Mouse (Mus musculus) 3134 (cell line): ENCODE data around the gene 9230112D13Rik.

Source experiments
- DNase-seq: peaks from one replicate; pipeline ENCODE4 v3.0.0-alpha.2; 2011; ENCODE audit warnings: low spot score; ENCODE audit not compliant: insufficient read length; ENCODE audit errors: extremely low read depth

The 9230112D13Rik gene

DNA sequence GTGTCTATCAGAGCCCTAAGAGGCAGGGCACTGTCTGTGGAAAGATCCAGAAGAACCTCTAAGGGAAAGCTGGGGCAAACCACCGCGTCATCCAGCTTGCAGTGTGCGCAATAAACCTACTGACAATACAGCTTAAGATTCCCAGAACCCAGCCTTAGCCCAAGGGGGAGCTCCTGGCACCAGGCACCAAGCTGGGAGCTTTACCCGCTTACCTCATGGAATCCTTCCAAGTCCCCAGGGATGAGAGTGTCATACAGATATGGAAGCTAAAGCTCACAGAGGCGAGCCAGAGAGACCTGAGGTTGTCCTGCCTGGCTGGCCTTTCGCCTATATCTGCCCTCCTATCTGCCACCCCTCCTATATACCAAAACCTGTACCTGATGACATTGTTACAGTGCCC lies 21.0 kb upstream of the 9230112D13Rik start:
- DNase-seq: no peak

DNA sequence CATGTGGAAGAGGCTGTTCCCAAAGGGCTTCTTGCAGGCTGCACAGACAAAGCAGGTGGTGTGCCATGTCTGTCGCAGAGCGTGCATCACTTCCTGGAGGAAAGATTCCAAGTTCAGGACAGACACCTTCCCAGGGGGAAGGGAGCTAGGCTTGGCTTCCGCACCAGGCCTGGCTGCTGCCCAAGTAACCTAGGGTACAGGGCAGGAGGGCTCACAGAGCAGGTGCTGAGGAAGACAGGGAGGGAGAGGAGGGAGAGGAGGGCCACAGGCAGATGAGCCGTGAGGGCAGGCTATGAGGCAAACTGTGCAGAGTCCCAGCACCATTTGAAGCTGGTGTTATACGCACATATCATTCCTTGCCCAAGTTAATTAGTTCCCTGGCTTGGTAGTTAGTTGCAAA lies 19.3 kb upstream of the 9230112D13Rik start:
- DNase-seq: no peak

- no peak for DNase-seq
Measured at GRCm38 (mm10) chr14:34540685-34541162, 18.1 kb upstream of the 9230112D13Rik start.

GRCm38 (mm10) chr14:34535883-34536282 lies 13.3 kb upstream of the 9230112D13Rik start:
- no peak for DNase-seq

GRCm38 (mm10) chr14:34533537-34533936 lies 10.9 kb upstream of the 9230112D13Rik start:
- no peak for DNase-seq

DNA sequence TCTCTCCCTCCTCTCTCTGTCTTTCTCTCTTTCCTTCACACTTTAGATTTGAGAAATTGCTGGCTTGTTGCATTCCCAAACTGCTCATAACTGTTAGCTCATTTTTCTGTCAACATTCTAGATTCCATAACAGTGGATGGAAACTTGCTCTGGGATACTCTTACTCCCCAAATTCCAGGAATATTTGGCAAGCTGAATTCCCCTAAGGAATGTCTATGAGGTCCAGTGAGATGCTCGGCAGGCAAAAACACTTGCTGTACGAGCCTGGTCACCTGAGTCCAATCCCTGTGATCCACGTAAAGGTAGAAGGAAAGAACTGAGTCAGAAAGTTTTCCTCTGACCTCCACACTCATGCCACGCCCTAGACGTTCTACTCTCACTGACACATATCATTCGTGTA lies 9.9 kb upstream of the 9230112D13Rik start:
- DNase-seq: peak; percentile 25

DNA sequence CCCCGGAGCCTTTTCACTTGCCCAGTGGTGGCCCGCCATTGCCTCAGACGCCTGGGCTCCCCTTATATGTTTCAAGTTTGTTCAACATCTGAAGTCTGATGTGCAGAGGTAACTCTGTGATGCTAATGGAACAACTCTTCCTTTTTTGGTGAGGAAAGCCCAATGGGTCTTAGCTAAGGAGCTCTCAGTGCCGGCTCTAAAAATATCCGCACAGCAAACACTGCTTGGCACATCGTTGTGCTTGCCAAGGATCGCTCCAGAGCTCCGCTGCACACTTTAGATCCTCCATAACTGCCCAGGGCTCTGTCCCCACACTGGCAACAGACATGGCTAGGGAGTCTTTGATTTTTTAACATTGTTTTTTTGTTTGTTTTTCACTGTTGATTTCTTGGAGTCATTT lies 6.2 kb upstream of the 9230112D13Rik start:
- DNase-seq: no peak

DNA sequence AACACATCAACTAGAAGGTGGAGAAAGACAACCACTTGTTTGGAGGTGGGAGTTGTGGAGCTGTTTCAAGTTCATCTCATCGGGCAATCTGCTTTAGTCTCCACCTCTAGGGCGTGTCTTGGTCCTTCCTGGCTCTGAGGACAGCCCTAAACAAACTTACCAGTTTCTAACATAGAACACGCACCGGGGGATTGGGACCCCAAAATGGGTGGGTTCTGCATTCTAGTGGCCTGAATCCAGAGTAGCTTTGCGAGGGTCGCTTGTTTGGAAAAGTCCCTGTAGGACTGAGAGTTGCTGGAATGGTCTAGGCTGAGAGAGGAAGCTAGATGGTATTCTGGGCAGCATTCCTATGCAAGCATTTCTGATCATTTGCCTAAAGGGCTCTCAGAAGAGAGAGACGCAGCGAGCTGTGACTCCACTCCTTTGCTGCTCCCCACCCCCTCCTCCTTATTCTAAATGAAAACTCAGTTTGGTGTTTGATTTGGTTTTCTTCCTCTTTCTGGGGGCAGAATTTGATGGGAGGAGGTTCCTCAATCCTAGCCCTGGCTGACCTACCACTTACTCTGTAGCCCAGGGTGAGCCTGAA lies 4.5 kb downstream of the 9230112D13Rik start:
- DNase-seq: no peak

DNA sequence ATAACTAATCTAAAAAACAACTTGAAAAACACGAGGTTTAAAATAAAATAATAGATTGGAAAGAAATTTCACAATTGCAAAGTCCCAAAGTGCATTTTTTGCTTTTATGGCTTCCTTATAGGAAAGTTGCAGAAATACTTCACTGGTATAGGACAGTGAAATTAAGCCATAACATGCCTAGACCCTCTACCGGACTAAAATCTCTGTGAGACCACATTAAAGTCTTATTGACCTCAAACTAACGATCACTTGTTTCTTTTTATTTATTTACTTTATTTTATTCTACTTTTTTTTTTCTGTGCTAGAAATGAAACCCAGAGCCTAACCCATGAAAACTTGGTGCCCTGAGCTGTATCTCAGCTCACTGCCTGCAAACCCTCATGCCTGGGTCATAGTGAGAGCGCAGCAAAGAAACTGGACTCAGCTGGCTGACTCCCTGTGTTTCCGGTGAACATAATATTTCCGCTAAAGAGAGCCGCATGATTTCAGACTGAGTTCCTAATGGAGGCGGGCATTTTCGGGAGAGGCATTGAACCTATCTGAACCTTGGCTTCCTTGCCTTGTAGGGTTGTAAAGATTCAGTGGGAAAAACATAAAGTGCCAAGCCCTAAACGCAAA lies 5.5 kb downstream of the 9230112D13Rik start:
- DNase-seq: no peak

DNA sequence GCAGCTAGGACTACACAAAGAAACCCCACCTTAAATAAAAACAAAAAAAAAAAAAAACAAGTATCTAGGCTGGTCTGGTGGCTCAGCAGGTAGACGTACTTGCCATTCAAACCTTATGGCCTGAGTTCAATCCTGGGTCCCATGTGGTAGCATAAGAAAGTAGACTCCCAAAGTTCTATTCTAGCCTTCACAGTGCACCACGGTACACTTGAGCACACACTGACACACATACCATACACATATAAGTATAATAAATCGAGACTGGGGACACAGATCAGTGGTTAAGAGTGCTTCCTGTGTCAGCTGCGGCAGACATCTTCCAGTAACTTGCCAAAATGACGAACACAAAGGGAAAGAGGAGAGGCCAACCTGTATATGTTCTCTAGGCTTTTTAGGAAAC lies 6.7 kb downstream of the 9230112D13Rik start:
- DNase-seq: no peak

DNA sequence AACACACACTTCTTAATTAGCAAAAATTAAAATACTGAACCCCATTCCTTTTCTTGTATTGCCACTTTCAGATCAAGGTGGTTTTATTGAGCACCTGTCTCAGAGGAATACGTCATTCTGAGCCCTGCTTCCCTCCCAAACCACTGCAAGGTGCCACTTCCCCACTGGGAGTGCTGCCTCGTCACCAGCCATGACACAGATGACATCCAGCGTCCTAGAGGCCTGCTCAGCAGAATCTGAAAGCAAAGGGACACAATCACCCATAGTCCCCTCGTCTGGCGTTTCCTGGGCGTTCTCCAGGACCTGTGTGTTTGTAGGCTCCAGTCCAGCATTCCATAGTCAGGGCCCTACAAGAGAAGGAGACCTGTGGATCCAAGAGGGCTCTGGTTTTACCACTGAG lies 8.5 kb downstream of the 9230112D13Rik start:
- DNase-seq: peak; percentile 81

- no peak for DNase-seq
Measured at GRCm38 (mm10) chr14:34512602-34513001, 10.0 kb downstream of the 9230112D13Rik start.

- DNase-seq: no peak
Measured at GRCm38 (mm10) chr14:34511901-34512300, 10.7 kb downstream of the 9230112D13Rik start.

- no peak for DNase-seq
Measured at GRCm38 (mm10) chr14:34508842-34509439, 13.7 kb downstream of the 9230112D13Rik start.

- peak; percentile 61 for DNase-seq
Measured at GRCm38 (mm10) chr14:34508187-34508840, 14.3 kb downstream of the 9230112D13Rik start.

- DNase-seq: no peak
Measured at GRCm38 (mm10) chr14:34505309-34505708, 17.3 kb downstream of the 9230112D13Rik start.

GRCm38 (mm10) chr14:34504377-34504776 lies 18.2 kb downstream of the 9230112D13Rik start:
- DNase-seq: no peak

- peak; percentile 11 for DNase-seq
Measured at GRCm38 (mm10) chr14:34503759-34504158, 18.8 kb downstream of the 9230112D13Rik start.

DNA sequence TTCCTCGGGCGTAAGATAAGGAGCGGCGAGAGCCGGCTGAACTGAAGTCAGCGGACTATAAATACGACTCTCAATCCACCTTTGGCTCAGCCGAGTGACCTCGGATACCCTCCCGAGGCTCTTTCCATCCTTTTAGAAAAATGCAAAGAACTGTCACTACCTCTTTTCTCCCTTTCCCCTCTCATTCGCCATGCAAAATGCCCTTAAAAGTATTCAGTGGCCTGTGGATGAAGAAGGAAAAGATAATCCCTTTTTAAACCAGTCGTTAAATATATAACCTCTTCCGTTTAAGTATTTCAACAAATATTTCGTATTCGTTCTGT lies 19.3 kb downstream of the 9230112D13Rik start, which contains the start of gene Bmpr1a:
Gene Bmpr1a (minus strand): TSS at position 17 of the 323 bp plus-strand sequence.
- DNase-seq: no peak

- DNase-seq: peak; percentile 88
Measured at GRCm38 (mm10) chr14:34502475-34503324, 19.9 kb downstream of the 9230112D13Rik start.
